Mouse (Mus musculus) cerebellum, adult 2 months (tissue): ENCODE measurements around the gene Ptpn4.

Experiments used
- CTCF ChIP-seq: fragments of 200-500 bp; IDR thresholded peaks from 2 replicates; pipeline ENCODE4 v1.5.1; 2011; ENCODE audit warnings: low read depth, mild to moderate bottlenecking, control low read depth, low read length, moderate library complexity, borderline replicate concordance; ENCODE audit not compliant: insufficient read depth
- POLR2A ChIP-seq: fragments of 200-500 bp; IDR thresholded peaks from 2 replicates; pipeline ENCODE4 v1.6.1; 2011; ENCODE audit warnings: low read length, control low read depth, borderline replicate concordance; ENCODE audit not compliant: insufficient read depth

DNA sequence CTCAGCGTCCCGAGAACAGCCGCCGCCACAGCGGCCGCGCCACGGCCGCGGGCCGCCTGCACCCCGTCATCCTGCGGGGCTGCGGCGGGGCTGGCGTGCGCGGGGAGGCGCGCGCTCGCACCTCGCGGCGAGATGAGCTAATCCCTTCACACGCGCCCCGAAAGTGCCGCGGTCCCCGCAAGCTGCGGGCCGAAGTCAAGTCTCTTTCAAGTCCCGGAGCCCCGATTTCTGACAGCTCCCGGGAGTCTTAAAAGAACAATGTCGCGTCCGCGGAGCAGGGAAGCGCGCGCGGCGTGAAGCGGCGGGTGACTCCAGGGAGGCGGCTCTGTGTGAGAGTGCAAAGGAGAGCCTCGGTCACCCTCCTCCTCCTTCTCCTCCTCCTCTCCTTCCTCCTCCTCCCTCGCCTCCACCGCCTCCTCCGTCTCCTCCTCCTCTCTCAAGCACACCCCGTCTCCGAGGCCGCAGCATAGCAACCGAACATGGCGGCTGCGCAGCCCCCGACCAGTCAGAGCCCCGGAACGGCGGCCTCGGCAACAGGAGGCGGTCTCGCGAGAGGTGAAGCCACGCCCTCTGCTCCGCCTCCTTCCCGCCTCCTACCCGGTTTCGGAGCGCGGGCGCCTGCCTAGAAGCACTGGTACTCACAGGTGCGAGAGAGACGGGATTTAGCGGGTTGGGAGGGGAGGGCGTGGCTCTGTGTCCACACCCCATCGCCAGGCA is at the start of gene Ptpn4:
- no peak for TF ChIP-seq CTCF
- TF ChIP-seq POLR2A = peak; percentile 85
